Mouse (Mus musculus) CD8-positive naive resting alpha-beta T cell, adult 2 months (primary cell): ENCODE results near the gene Pde12.

Source experiments
- DNase-seq, 2 experiments: peaks; one replicate each; pipeline ENCODE4 v3.0.0; 2022; ENCODE audit warnings: low read depth in 2 of 2, low spot score in 2 of 2

The Pde12 gene

DNA sequence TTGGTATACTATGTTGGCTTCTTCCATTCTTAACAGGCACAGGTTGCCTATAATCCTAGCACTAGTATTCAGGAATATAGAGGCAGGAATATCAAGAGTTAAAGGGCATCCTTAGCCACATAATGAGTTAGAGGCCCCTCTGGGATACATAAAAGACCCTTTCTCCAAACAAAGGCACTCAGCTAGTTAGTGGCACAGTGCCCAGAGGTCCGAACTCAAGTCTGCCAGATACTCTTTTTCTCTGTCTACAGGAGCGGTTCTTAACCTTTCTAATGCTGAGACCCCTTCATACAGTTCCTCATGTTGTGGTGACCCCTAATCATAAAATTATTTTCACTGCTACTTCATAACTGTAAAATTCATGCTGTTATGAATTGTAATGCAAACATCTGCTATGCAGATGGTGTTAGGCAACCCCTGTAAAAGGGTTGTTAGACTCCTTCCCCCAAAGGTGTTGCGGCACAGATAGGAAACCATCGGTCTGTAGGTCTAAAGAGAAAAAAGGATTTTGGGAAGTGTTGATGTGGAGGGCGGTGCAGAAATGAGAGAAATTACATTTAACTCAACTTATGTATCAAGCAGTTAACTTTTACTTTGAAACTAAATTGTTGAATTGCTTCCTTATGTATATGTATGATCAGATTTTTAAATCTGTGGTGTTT, 23.6 kb downstream of the Pde12 start:
- no peak for DNase-seq

DNA sequence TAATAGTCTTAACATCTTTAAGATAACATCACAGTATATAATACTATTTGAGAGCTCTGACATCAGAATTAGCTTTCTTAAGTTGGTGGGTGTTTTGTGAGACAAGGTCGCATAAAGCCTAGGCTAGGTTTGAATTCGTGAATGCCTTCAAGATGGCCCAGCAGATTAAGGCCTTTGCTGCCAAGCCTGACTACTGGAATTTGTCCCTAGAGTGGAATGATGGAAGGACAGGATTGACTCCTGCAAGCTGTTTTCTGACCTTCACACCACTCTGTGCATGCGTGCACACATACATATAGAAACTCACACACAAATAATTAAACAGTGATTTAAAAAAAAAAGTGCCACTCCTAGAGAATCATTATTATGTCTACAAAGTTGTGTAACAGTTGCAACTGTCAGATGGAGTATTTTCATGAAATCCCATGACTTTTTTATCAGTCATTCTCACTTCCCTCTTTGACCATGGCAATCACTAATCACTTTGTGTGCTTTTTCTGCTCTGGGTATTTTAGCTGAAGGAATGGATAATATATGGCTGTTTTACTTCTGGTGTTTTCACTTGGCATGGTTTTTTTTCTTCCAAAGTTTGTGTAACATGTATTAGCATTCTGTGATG, 26.6 kb downstream of the Pde12 start:
- DNase-seq: no peak

DNA sequence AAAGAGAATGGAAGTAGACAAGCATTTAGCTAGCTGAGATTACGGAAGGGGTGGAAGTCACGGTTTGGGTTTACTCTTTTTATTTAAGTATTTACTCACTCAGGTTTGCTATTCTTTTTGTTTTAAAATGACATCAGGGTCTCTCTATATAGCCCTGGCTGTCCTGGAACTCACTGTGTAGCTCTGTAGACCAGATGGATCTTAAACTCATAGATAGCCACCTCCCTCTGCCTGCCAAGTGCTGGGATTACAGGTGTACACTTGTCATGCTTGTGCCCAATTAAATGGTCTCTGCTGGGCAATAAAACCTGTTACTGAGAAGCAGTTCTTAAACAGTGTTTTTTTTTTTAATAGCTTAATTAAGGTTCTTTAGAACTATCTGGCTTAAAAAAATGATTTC, 29.7 kb downstream of the Pde12 start:
- DNase-seq: no peak

DNA sequence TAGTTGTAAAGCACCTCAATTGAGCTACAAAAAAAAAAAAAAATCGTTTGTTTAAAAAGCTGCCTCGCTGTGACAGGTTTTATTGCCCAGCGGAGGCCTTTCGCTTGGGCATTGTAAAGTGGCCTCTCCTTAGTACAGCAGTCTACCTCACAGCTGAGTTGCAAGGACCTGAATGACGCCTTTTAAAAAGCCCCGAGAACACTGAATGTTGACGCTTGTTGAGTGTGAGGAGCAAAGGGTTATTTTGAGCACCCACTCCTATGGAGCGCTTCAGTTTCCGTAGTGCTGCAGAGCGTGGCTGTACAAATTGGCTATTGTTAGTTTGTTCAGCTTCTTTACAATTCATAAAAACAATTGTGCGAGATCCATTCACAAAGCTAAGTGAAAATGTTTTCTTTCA, 30.4 kb downstream of the Pde12 start:
- DNase-seq: no peak

DNA sequence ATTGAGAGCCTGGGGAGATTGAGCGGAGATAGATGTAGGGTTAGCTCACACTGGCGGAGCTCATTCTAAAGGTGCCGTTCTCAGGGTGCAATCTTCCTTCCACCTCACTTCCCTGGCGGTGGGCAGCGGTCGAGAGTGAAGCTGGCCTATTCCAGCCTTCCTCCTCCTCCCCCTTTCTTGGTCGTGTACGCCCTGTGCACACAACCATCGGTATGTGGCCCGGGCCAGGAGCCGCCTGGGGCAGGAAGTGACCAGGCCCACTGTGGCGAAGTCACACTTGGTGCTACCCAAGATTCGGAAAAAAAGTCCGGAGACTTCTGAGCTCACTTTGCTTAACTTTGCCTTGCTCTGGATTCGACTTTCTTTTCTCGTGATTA, 31.0 kb downstream of the Pde12 start:
- peak; percentile 36 to 40 for DNase-seq

DNA sequence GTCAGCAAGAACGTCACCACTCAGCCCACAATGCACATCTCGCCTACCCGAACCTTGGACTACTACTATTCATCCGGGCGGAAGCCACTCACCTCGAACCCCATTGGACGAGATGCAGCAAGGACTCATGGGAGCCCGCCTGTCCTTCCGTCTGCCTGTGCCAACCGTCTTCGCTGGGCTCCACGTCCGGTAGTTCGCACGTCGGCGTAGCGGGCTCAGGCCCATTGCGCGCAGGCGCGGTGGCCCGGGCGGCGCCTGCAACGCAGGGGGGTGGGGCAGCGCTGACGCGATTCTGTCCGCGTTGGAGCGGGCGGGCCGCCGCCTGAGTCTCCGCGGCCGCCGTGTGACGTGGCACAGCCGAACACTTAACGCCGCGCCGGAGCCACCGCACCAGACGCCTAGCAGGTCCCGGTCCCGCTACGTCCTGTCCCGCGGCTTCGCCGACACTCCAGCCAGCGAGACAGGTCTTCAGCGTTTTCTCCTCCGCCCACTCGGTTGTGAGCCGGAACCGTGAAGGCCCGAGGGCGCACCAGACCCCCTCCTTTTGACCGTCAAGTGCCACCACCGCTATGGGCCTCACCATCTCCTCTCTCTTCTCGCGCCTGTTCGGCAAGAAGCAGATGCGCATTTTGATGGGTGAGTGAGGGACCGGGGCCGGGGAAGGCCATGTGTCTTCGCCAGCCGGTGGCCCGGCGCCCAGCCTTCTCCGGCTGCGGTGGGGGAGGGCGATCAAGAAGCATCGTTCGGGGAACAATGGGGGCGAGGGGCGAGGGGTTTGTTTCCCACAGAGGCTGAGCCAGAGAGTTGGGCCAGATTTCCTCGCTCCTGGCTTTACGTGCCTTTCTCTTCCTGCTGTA, 31.6 kb downstream of the Pde12 start, which contains the start of gene Arf4:
Gene Arf4 (plus strand): TSS at position 224 of the 857 bp plus-strand sequence.
- DNase-seq: peak; percentile 94 to 97

DNA sequence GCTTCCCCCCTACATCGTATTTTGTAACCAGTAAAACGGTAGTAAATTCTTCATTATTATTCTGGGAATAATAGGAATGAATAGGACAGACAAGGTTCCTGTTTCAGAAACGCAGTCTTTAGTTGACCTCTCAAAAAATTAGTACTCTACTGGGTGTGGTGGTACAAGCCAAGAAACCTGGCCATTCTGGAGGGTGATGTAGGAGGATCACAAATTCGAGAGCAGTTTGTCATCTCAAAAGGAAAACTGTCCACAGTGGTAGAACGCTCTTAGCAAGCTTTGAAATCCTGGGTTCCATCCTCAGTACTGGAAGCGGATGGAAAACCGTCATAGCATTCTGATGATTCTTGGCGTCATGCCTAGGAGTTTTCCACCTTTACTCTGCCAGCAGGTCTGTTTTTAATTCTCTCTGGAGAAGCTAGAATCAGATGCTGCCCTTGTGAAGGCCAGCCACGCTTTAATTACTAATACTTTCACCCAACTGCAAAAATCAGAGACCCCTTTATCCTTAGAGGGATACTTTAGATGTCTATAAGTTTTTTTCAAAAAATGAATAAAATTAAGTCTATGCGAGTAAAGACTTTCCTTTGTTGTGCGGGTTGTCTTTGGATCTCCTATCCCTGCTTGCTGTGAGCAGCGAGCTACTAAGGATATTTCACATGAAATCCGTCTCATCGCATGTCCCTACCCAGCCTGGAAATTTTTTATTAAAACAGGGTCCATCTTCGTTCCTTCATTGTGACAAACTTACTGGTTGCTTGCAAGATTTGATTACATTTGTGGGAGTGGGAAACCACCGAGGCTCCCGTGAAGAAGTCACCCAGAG, 32.4 kb downstream of the Pde12 start:
- no peak for DNase-seq

DNA sequence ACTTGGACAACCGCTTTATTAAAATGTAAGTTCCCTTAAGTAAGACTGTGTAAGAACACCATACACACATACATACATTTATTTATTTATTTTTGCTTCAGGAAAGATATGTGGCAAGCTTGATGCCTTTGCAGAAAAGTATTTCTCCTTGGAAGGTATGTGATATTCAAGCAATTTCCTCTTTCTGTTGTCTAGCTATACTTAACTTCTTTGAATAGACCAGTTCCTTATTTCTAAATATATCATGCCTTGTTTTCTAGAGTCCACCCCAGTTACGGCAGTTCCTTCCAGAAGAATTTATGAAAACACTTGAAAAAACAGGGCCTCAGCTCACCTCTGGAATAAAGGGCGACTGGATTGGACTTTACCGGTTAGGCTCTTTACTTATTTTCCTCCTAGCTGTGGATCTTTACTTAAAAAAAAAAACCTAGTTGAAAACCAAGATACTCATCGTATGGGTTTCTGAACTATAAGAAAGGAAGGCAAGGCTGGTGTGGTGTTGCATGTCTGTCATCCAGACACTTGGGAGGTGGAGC, 43.0 kb downstream of the Pde12 start:
- no peak for DNase-seq

DNA sequence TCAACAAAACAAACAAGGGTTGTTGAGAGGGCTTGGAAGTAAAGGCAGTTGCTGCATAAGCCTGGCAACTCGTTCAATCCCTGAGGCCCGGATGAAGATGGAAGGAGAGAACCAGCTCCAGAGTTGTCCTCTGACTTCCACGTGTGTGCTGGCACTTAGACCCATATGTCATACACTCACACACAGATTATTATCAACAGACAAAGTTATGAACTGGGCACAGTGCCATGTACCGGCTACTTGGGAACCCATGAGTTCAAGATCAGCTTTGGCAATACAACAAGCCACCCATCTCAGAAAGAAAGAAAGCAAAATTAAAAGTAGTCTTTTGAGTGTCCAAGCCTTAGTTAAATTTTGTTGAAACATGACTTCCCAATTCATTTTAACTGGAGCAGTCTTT, 44.4 kb downstream of the Pde12 start:
- DNase-seq: no peak

DNA sequence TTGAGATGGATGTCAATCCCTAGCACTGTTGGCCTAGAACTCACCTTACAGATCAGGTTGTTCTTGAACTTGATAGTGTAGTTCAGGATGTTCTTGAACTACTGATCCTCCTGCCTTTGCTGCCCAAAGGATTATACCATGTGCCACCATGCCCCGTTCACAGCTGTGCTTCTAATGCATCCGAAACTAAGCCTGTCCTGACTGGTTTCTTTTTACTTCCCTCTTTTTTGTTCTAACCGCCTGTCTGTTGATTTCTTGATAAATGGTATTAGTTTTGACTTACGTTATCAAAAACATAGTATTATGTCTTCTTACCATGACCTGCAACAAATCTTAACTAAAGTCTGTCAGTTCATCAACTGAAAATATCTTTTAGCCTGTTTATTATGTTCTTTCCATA, 59.0 kb downstream of the Pde12 start:
- no peak for DNase-seq
